Mouse (Mus musculus): ENCODE results near the gene Gm11239.
"Not testable (repeated sequence)": the region's sequence is repeated elsewhere in the genome, so short reads cannot be mapped to it uniquely, and the experiment has no call there.

Gm11239 gene

GRCm38 (mm10) chr4:73668054-73668453 is at the start of gene Gm11239:
Gene Gm11239 (plus strand): TSS chr4:73668354.
- not testable (repeated sequence) for DNase-seq (ENCODE audit: low spot score)

GRCm38 (mm10) chr4:73622684-73623083 is 45.5 kb upstream of the Gm11239 start, which contains the start of gene Gm11237:
Gene Gm11237 (plus strand): TSS chr4:73622984.
- DNase-seq (ENCODE audit: low spot score), result not testable (repeated sequence)

- not testable (repeated sequence) for DNase-seq (ENCODE audit: low spot score)
Measured at GRCm38 (mm10) chr4:73637821-73638220, 30.3 kb upstream of the Gm11239 start, which contains the start of gene Gm11236. Gene Gm11236 (plus strand): TSS chr4:73638121.

- not testable (repeated sequence) for DNase-seq (ENCODE audit: low spot score)
Measured at GRCm38 (mm10) chr4:73661864-73662263, 6.3 kb upstream of the Gm11239 start.

GRCm38 (mm10) chr4:73683216-73683615 is 15.1 kb downstream of the Gm11239 start, which contains the start of gene Gm428:
Gene Gm428 (plus strand): TSS chr4:73683516.
- not testable (repeated sequence) for DNase-seq (ENCODE audit: low spot score)

- no peak for DNase-seq (ENCODE audit: low spot score)
Measured at GRCm38 (mm10) chr4:73718761-73719160, 50.6 kb downstream of the Gm11239 start.

GRCm38 (mm10) chr4:73719819-73720218 is 51.7 kb downstream of the Gm11239 start:
- DNase-seq (ENCODE audit: low spot score), result no peak

Measured in spleen, adult 12 weeks (tissue).